ENCODE assay signal across 11 mouse cellular contexts in the genomic region with DNA sequence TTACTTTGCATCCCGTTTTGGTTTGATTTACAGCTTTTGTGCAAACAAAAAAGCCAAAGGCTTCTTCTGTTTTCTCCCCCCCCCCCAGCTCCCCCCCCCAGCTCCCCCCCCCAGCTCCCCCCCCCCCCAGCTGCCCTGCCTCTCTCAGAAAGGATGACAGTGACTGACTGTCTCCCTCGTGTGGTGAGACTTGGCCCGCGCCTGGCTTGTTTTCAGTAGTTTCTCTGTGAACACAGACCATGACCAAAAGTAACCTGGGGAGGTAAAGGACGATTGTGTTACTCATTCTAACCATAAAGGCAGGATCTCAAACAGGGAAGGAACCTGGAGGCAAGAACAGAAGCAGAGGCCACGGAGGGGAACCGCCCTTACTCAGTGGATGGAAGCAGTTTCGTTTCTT. TPM values are rescaled to one million over a fixed set of nuclear protein-coding genes. Genes with fewer than 3 reads are reported as not detected.
DNase-seq lines count a peak whose midpoint lies in the region; ATAC-seq and TF ChIP-seq lines count a peak whose summit lies in the region.
"Had no signal": no experiment of that assay in that cellular context is flagged by ENCODE, and none has a peak within 500 bp of the region (broad histone marks: within the 10 kb centered on the region; RNA-seq: fewer than 3 reads in every experiment).

No protein-coding gene starts in this region.

- H3K27ac ChIP-seq in forebrain, postnatal 0 days (ENCODE audit: low read depth, low read length) = no peak overlapping the region
- no peak overlapping the region for H3K27ac ChIP-seq in forebrain, embryonic 11.5 days (ENCODE audit: low read depth, low read length)
- no peak overlapping the region for H3K27ac ChIP-seq in hindbrain, embryonic 11.5 days (ENCODE audit: low read depth, low read length)
- H3K27ac ChIP-seq: lung, embryonic 15.5 days had no signal

- no peak overlapping the region for H3K9ac ChIP-seq in forebrain, postnatal 0 days
- H3K9ac ChIP-seq in forebrain, embryonic 11.5 days (ENCODE audit: low read length) = no peak overlapping the region
- no peak overlapping the region for H3K9ac ChIP-seq in hindbrain, embryonic 11.5 days (ENCODE audit: low read depth, low read length)
- H3K9ac ChIP-seq: lung, embryonic 15.5 days had no signal

- peaks cover 39% of the 10 kb centered on the region for H3K36me3 ChIP-seq in forebrain, postnatal 0 days (ENCODE audit: insufficient read depth)
- no peaks in the 10 kb centered on the region; the same call in 1 of the 2 replicates for H3K36me3 ChIP-seq in forebrain, embryonic 11.5 days (ENCODE audit: control insufficient read depth, insufficient read depth, low read length)
- H3K36me3 ChIP-seq in hindbrain, embryonic 11.5 days (ENCODE audit: control insufficient read depth, insufficient read depth, low read length) = no peaks in the 10 kb centered on the region

- peak; percentile 30 for DNase-seq in forebrain, postnatal 0 days
- no peak for DNase-seq in forebrain, embryonic 11.5 days (ENCODE audit: low spot score)
- peak; percentile 57 for DNase-seq in right cerebral cortex, postnatal 14 days
- no peak for DNase-seq in right cerebral cortex, postnatal 36 days (ENCODE audit: low spot score in 2 of 2)
- no peak for DNase-seq in brain, embryonic 14.5 days (ENCODE audit: low read depth)
- DNase-seq in heart, postnatal 4 days = peak; percentile 75
- peak; percentile 34 for DNase-seq in retina, embryonic 14.5 days (ENCODE audit: low spot score)
- no peak for DNase-seq in hindbrain, embryonic 11.5 days (ENCODE audit: low spot score)

- H3K27me3 ChIP-seq in forebrain, postnatal 0 days (ENCODE audit: insufficient read depth, low read length) = no peaks in the 10 kb centered on the region
- H3K27me3 ChIP-seq in forebrain, embryonic 11.5 days (ENCODE audit: control insufficient read depth, insufficient read depth, low read length) = no peaks in the 10 kb centered on the region
- H3K27me3 ChIP-seq in hindbrain, embryonic 11.5 days (ENCODE audit: control insufficient read depth, insufficient read depth, low read length) = no peaks in the 10 kb centered on the region
- H3K27me3 ChIP-seq: lung, embryonic 15.5 days had no signal

- H3K4me1 ChIP-seq in forebrain, postnatal 0 days (ENCODE audit: insufficient read depth) = no peaks in the 10 kb centered on the region
- H3K4me1 ChIP-seq in forebrain, embryonic 11.5 days (replicated peaks; ENCODE audit: control insufficient read depth, insufficient read depth, low read length) = no peaks in the 10 kb centered on the region
- H3K4me1 ChIP-seq in hindbrain, embryonic 11.5 days (replicated peaks; ENCODE audit: control insufficient read depth, insufficient read depth, low read length) = no peaks in the 10 kb centered on the region
- H3K4me1 ChIP-seq: lung, embryonic 15.5 days had no signal

- no peaks in the 10 kb centered on the region for H3K9me3 ChIP-seq in forebrain, postnatal 0 days (ENCODE audit: low read length)
- H3K9me3 ChIP-seq in forebrain, embryonic 11.5 days (ENCODE audit: control insufficient read depth, low read length) = no peaks in the 10 kb centered on the region
- no peaks in the 10 kb centered on the region for H3K9me3 ChIP-seq in hindbrain, embryonic 11.5 days (ENCODE audit: control insufficient read depth, low read length)
- H3K9me3 ChIP-seq: lung, embryonic 15.5 days had no signal

- ATAC-seq in forebrain, postnatal 0 days = no peak
- no peak for ATAC-seq in forebrain, embryonic 11.5 days (replicated peaks; ENCODE audit: low FRiP score)
- no peak for ATAC-seq in hindbrain, embryonic 11.5 days (ENCODE audit: low FRiP score)

- WGBS in forebrain, postnatal 0 days = 64% methylated on average over 8 of the region's 8 CpGs
- 70% methylated on average over 8 of the region's 8 CpGs for WGBS in forebrain, embryonic 11.5 days
- 72% methylated on average over 8 of the region's 8 CpGs for WGBS in hindbrain, embryonic 11.5 days

- no peak overlapping the region for H3K4me2 ChIP-seq in forebrain, postnatal 0 days (ENCODE audit: low read depth)
- no peak overlapping the region for H3K4me2 ChIP-seq in forebrain, embryonic 11.5 days (ENCODE audit: low read depth, low read length, severe bottlenecking)
- H3K4me2 ChIP-seq in hindbrain, embryonic 11.5 days (replicated peaks; ENCODE audit: low read depth, low read length) = no peak overlapping the region
- H3K4me2 ChIP-seq: lung, embryonic 15.5 days had no signal

- no peak for TF ChIP-seq POLR2A in brain, embryonic 14.5 days (IDR thresholded peaks at IDR 0.05; ENCODE audit: borderline replicate concordance, extremely low read depth, insufficient read depth, insufficient read length, poor library complexity, severe bottlenecking)

- TF ChIP-seq CTCF in forebrain, postnatal 0 days (IDR thresholded peaks at IDR 0.05; ENCODE audit: low read depth) = peak; percentile 55
- peak; percentile 34; the same call in 1 of the 2 replicates for TF ChIP-seq CTCF in brain, embryonic 14.5 days (IDR thresholded peaks at IDR 0.05; ENCODE audit: borderline replicate concordance, extremely low read depth, insufficient read depth, insufficient read length)

- H3K4me3 ChIP-seq in forebrain, postnatal 0 days (ENCODE audit: low read depth, low read length) = no peak overlapping the region
- no peak overlapping the region for H3K4me3 ChIP-seq in forebrain, embryonic 11.5 days (ENCODE audit: low read depth, low read length)
- H3K4me3 ChIP-seq in hindbrain, embryonic 11.5 days (ENCODE audit: low read depth, low read length) = no peak overlapping the region
- H3K4me3 ChIP-seq: lung, embryonic 15.5 days had no signal

RNA-seq across cellular contexts. Expression of gene Tex29, which starts 52.0 kb away (rescaled TPM):
- not detected in 2 replicates for total RNA-seq in forebrain, postnatal 0 days (2014; rRNA removed)
- polyA plus RNA-seq in forebrain, postnatal 0 days (2015; fragmentation: Nextera tagmentation; extraction: Ambion mirVana) = 1.4 and 1.6 TPM in 2 replicates
- 0.24 TPM in 1 of 2 replicates, not detected in the other for polyA plus RNA-seq in forebrain, embryonic 11.5 days (2014; fragmentation: Nextera tagmentation; extraction: Ambion mirVana)
- polyA plus RNA-seq in brain, embryonic 14.5 days (2012; rRNA removed) = 0.12 TPM in 1 of 2 replicates, not detected in the other
- total RNA-seq in heart, postnatal 4 days (2021) = not detected
- 0.18 and 0.22 TPM in 2 replicates for polyA plus RNA-seq in hindbrain, embryonic 11.5 days (2014; fragmentation: Nextera tagmentation; extraction: Ambion mirVana)
- total RNA-seq: ES-E14; gastrocnemius, postnatal 36 days had no signal
- polyA plus RNA-seq: lung, embryonic 15.5 days had no signal

Comparison
In these comparisons a context has a peak if more than half of its experiments do, and no peak if none do; other contexts are left out.
1. DNase-seq: peak in forebrain, postnatal 0 days (single experiment), right cerebral cortex, postnatal 14 days (single experiment), heart, postnatal 4 days (single experiment) and retina, embryonic 14.5 days (single experiment); none in forebrain, embryonic 11.5 days (single experiment), right cerebral cortex, postnatal 36 days (0 of 2), brain, embryonic 14.5 days (single experiment) and hindbrain, embryonic 11.5 days (single experiment).